Mouse (Mus musculus) midbrain, embryonic 12.5 days (tissue): ENCODE results near the gene Nanos2. TPM values are rescaled to one million over a fixed set of nuclear protein-coding genes. Genes with fewer than 3 reads are reported as not detected.

ENCODE experiments used
- ATAC-seq: fragments of 200-750 bp; cut with Nextera tagmentation; 2 replicates; pipeline ENCODE4 v1.8.0; 2017; ENCODE audit warnings: low read depth, moderate TSS enrichment, moderate library complexity; ENCODE audit not compliant: low FRiP score
- H3K27ac ChIP-seq: fragments of 300-500 bp; sonication (generic); replicated peaks from 2 replicates; pipeline ENCODE4 v1.5.1; 2016; ENCODE audit warnings: mild to moderate bottlenecking
- H3K27me3 ChIP-seq: fragments of 300-500 bp; sonication (generic); 2 replicates; pipeline ENCODE4 v1.6.1; 2016; ENCODE audit warnings: mild to moderate bottlenecking
- H3K36me3 ChIP-seq: fragments of 300-500 bp; sonication (generic); 2 replicates; pipeline ENCODE4 v1.6.1; 2016
- H3K4me1 ChIP-seq: fragments of 300-500 bp; sonication (generic); 2 replicates; pipeline ENCODE4 v1.6.1; 2016
- H3K4me2 ChIP-seq: fragments of 300-500 bp; sonication (generic); replicated peaks from 2 replicates; pipeline ENCODE4 v1.6.1; 2016; ENCODE audit warnings: mild to moderate bottlenecking, moderate library complexity
- H3K4me3 ChIP-seq: fragments of 300-500 bp; sonication (generic); 2 replicates; pipeline ENCODE4 v1.5.1; 2016; ENCODE audit warnings: mild to moderate bottlenecking
- H3K9ac ChIP-seq: fragments of 300-500 bp; sonication (generic); replicated peaks from 2 replicates; pipeline ENCODE4 v1.6.1; 2016; ENCODE audit warnings: mild to moderate bottlenecking, moderate library complexity
- H3K9me3 ChIP-seq: fragments of 300-500 bp; sonication (generic); 2 replicates; pipeline ENCODE4 v1.6.1; 2016; ENCODE audit warnings: mild to moderate bottlenecking
- WGBS: fragments of 180-500 bp; shearing (Covaris S2); methylation state at CpG from one replicate; pipeline ENCODE4 v1.1.7; 2016; 5-methylcytosine and 5-hydroxymethylcytosine counted together
- polyA plus RNA-seq: library from polyadenylated mRNA; unstranded; fragments of >200 nt; fragmentation: Nextera tagmentation; extraction: Ambion mirVana; gene quantifications from 2 replicates; pipeline ENCODE4 v1.2.1, GENCODE M21; 2016

Nanos2 gene
- polyA plus RNA-seq, 1 experiment from 2014 or later, result 0.33 TPM

DNA sequence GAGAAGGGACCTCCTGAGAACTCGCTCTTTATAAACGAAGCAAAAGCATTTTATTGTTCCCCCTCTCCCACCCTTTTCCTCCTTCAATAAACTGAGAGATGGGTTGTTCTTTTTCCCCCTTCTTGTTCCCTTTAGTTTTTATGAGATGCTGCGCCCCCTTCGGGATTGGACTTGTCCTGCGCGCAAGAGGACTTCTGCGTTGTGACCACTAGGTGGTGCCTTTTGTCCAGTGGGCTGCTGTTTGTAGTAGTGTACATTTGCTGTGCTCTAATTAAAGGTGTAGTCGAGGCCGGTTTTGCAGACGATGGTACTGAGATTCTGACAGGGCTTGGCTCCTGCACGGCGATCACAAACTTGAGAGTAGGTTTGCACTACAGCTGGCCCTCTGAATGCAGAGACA lies 19.3 kb downstream of the Nanos2 start:
- H3K9me3 ChIP-seq, result no peaks in the 10 kb centered on the region
- no peak overlapping the region for H3K27ac ChIP-seq
- peak overlapping the region; percentile 94 for H3K4me2 ChIP-seq
- no peak for ATAC-seq
- peaks cover 40% of the 10 kb centered on the region for H3K4me1 ChIP-seq
- peaks cover 24% of the 10 kb centered on the region for H3K36me3 ChIP-seq
- 0 out of 2 replicates have a peak overlapping the region, but pooled peaks have one; percentile 92 for H3K4me3 ChIP-seq
- 11% methylated on average over 12 of the region's 12 CpGs for WGBS
- H3K27me3 ChIP-seq, result no peaks in the 10 kb centered on the region
- no peak overlapping the region for H3K9ac ChIP-seq

DNA sequence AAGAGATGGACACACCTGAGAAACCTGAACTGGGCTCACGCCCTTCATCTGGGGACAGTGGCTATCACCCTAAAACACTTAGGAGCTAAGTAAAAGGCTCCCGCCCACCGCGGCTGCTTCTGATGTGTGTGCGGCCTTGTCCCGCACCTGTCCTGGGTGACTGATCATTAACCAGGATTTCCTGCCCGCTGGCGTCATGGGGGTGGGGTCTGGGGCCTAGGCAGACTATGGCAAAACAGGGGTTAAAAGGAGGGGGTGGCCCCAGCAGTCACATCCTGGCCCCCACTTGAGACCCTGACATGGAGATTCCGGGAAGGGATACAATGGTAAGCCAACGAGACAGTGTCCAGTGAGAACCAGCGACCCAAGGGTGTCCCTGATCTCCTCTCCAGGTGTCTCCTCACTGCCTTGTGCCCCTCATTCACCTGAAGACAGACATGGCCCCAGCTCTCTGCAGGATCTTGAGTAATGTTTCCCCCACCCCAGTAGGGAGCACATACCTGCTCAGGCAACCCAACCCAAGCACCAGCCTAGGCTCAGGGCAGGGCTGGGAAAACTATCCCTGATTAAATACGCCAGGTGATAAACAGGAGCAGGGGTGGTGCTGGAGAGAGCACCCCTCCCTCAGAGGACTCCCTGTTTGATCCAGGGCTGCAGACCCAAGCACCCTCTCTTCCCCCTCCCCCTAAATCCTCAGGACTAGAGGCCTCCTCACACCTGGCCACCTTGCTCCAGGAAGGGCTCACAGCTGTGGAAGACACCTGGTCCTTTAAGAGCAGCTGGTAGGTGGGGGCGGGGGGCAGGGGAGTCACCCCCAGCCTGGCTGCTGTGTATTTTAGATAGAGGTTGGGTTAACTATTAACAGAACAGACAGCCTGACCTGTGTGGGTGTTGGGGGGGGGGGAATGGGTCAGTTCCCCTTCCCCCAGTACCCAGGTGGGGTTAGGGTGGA lies 20.1 kb downstream of the Nanos2 start:
- ATAC-seq, result no peak
- Histone ChIP-seq H3K27ac (no peak overlapping the region), H3K4me1 (peaks cover 46% of the 10 kb centered on the region), H3K4me3 (no peak overlapping the region), H3K9ac (no peak overlapping the region), H3K4me2 (0 out of 2 replicates have a peak overlapping the region, but pooled peaks have one; percentile 23), H3K9me3 (no peaks in the 10 kb centered on the region), H3K36me3 (peaks cover 24% of the 10 kb centered on the region), H3K27me3 (no peaks in the 10 kb centered on the region)
- 84% methylated on average over 13 of the region's 13 CpGs for WGBS

DNA sequence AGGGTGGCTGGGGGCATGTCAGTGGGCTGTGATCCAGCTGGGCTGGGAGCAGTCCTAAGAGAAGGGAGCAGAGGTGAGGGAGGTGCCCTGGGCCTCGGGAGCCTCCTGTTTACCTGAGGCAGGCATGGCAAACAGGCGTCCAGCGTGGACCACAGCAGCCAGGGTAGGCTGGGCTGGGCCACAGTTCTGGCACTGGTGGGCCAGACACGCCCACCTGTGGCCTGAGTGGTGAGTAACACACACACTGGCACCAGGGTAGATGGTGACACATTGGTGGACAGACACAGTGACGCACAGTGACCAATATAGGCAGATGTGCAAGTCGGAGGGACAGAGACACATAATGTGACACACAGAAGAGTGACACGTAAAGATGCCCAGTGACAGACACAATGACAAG lies 23.4 kb downstream of the Nanos2 start:
- no peak for ATAC-seq
- H3K27me3 ChIP-seq, result no peaks in the 10 kb centered on the region
- 83% methylated on average over 7 of the region's 7 CpGs for WGBS
- H3K9me3 ChIP-seq, result no peaks in the 10 kb centered on the region
- H3K4me2 ChIP-seq, result no peak overlapping the region
- H3K36me3 ChIP-seq, result peaks cover 17% of the 10 kb centered on the region
- H3K9ac ChIP-seq, result no peak overlapping the region
- peaks cover 28% of the 10 kb centered on the region for H3K4me1 ChIP-seq
- no peak overlapping the region; the same call in 1 of the 2 replicates for H3K27ac ChIP-seq
- H3K4me3 ChIP-seq, result no peak overlapping the region

DNA sequence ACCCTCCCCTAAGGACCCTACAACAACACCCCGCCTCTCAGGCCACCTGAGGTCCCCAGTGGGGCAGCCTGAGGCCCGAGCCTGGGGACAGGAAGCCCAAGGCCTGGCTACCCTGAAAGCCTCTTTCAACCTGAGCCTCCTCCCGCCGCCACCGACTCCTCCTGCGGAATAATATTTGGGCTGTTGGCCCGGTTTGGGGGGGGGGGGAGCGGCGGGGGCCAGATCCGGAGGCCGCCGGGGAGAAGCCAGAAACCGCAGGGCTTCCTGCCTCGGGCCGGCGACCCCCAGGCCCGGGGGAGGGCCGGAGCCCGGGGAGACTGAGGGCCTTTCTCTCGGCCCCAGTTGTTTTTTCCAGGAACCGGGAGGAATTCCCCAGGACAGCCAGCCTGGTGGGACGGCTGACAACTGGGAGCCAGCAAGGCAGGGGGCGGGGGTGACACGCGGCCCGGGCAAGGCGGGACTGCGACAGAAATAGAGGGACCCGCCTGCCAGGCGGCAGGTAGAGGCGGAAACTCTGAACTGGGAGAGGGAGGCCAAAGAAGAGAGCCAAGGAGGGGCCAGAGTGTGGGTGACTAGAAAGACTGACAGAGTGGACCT lies 24.9 kb downstream of the Nanos2 start:
- 3% methylated on average over 31 of the region's 31 CpGs for WGBS
- H3K36me3 ChIP-seq, result peaks cover 4% of the 10 kb centered on the region; the same call in 1 of the 2 replicates
- peak overlapping the region; percentile 32 for H3K4me3 ChIP-seq
- H3K27ac ChIP-seq, result no peak overlapping the region
- ATAC-seq, result peak; percentile 47; the same call in 1 of the 2 replicates
- no peaks in the 10 kb centered on the region for H3K27me3 ChIP-seq
- peak overlapping the region; percentile 57 for H3K4me2 ChIP-seq
- H3K9me3 ChIP-seq, result no peaks in the 10 kb centered on the region
- peak overlapping the region; percentile 64 for H3K9ac ChIP-seq
- peaks cover 13% of the 10 kb centered on the region for H3K4me1 ChIP-seq

DNA sequence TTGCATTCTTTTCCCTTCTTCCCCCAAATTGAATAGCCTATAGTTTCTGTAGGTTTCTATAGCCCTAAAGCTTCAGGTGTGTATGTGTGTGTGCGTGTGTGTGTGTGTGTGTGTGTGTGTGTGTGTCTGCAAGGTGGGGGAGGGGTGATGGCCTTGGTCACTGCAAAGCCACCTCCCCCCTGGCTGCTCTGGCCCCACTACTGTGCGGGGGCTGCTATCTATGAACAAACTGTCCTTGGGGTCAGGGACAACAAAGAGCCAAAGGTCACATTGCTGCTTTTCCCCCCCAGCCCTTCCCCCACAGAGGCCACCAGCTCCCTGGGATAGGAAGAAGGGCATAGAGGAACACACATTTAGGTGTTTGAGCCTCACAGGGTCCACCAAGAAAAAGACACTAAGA lies 25.7 kb downstream of the Nanos2 start:
- Histone ChIP-seq H3K4me1 (peaks cover 9% of the 10 kb centered on the region), H3K9ac (no peak overlapping the region), H3K36me3 (no peaks in the 10 kb centered on the region), H3K4me2 (no peak overlapping the region), H3K9me3 (no peaks in the 10 kb centered on the region), H3K27ac (no peak overlapping the region), H3K27me3 (no peaks in the 10 kb centered on the region), H3K4me3 (no peak overlapping the region)
- no peak for ATAC-seq
- WGBS, result 82% methylated on average over 1 of the region's 2 CpGs

DNA sequence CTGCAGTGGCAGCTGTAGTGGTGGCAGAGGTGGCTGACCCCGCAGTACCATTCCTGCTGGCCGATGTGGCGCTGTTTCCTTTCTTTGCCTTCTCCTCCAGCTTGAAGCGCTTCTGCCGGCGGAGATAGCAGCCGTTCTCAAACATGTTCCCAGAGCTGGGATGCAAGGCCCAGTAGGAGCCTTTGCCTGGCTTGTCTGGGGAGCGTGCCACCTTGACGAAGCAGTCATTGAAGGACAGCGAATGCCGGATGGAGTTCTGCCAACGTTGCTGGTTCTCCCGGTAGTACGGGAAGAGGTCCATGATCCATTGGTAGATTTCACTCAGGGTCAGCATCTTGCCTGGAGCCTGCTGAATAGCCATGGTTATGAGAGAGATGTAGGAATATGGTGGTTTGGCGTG lies 27.3 kb downstream of the Nanos2 start:
- no peak for ATAC-seq
- no peaks in the 10 kb centered on the region for H3K27me3 ChIP-seq
- WGBS, result 62% methylated on average over 15 of the region's 15 CpGs
- H3K4me3 ChIP-seq, result no peak overlapping the region
- H3K9me3 ChIP-seq, result no peaks in the 10 kb centered on the region
- H3K4me2 ChIP-seq, result no peak overlapping the region
- no peaks in the 10 kb centered on the region for H3K36me3 ChIP-seq
- H3K4me1 ChIP-seq, result peaks cover 9% of the 10 kb centered on the region
- H3K9ac ChIP-seq, result no peak overlapping the region
- H3K27ac ChIP-seq, result no peak overlapping the region

DNA sequence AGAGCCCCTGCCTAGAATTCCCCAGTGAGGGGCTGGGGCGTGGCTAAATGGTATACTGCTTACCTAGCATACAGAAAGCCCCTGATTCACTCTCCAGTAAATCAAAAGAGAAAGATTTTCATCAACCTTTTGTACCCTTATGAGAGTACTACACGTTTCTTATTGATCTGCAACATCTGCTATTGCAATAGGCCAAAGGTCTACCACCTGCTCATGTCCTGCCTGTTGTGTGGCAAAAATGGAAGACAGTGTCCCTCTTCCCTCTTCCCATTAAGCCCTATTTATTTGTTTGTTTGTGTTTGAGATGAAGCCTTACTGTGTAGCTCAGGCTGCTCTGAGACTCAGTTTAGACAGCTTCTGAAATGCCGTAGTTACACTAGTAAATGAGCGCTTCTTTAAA lies 28.8 kb downstream of the Nanos2 start:
- Histone ChIP-seq H3K9ac (no peak overlapping the region), H3K27ac (no peak overlapping the region), H3K4me3 (no peak overlapping the region), H3K4me2 (no peak overlapping the region), H3K36me3 (no peaks in the 10 kb centered on the region), H3K9me3 (no peaks in the 10 kb centered on the region), H3K27me3 (peaks cover 12% of the 10 kb centered on the region), H3K4me1 (peaks cover 9% of the 10 kb centered on the region)
- WGBS, result 88% methylated on average over 4 of the region's 4 CpGs
- no peak for ATAC-seq

DNA sequence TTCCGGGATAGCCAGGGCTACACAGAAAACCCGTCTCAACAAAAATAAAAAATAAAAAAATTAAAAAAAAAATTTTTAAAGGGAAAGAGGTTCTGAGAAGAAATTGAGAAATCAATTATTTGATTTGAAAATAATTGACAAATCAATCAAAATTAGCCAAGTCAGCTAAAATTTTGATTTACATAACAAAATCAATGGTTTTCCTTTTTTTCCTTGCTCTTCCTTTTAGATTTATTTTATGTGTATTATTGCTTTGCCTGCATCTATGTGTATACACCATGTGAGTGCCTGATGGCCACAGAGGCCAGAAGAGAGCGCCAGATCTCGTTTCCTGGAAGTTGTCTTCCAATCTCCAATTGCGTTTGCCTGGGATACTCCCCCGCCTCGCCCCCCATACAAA lies 30.7 kb downstream of the Nanos2 start:
- 91% methylated on average over 7 of the region's 7 CpGs for WGBS
- Histone ChIP-seq H3K4me2 (no peak overlapping the region), H3K27me3 (peaks cover 31% of the 10 kb centered on the region), H3K4me1 (no peaks in the 10 kb centered on the region), H3K36me3 (no peaks in the 10 kb centered on the region), H3K27ac (no peak overlapping the region), H3K4me3 (no peak overlapping the region), H3K9me3 (no peaks in the 10 kb centered on the region), H3K9ac (no peak overlapping the region)
- no peak for ATAC-seq

DNA sequence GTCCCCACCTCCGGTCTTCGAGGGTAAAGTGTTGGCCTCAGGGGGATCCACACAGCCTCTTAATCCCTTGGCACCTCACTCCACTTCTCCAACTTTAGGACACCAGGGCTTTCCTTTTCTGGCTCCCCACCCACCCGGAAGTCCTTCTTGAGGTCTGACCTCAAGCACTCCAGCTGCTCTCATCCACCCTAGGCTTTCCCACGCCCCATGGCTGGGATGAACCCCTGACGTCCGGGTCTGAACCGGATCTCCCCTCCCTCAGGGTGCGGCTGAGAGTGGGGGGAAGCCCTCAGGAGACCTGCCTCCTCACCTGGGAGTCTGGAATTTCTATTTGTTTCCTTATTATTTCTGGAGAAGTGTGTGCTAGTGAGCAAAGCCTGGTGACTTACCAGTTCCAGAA lies 33.8 kb downstream of the Nanos2 start:
- Histone ChIP-seq H3K9me3 (no peaks in the 10 kb centered on the region), H3K36me3 (no peaks in the 10 kb centered on the region), H3K4me3 (no peak overlapping the region), H3K27ac (no peak overlapping the region), H3K27me3 (peaks cover 40% of the 10 kb centered on the region), H3K4me1 (peaks cover 14% of the 10 kb centered on the region), H3K9ac (no peak overlapping the region), H3K4me2 (no peak overlapping the region)
- WGBS, result 22% methylated on average over 8 of the region's 8 CpGs
- ATAC-seq, result no peak

DNA sequence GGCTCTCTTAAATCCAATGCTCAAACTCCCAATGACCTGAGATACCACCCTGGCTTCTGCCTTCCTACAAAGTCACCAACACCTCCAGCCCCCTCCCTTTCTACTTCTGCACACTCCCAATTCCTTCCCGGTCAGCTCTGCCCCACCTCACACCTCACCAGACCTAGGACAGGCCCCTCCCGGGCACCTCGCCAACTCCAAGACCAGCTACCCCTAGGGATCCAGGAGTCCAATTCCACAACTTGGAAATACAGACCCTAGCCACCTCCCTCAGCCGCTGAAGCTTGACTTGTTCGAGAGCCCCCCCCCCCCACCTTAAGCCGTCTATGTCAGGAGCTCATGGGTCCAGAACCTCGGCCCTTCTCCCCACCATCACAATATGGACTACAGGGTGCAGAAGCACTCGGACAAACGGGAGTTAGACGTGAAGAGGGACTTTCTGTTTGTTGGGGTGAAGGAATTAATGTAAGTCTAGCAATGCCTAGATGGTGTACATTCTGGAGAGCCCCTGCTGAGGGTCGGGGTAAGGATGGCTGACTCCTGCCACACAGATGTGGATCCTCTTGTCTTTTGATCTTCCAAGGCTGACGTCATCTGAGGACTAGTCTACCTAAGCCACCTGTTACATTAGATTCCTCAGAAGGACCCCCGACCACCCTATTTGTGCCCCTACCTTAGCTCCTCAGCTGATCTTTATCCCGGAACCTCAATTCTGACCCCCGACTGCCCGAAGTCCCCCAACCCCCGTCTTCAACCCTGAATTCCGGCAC lies 35.2 kb downstream of the Nanos2 start:
- H3K9ac ChIP-seq, result no peak overlapping the region
- H3K4me2 ChIP-seq, result no peak overlapping the region
- no peaks in the 10 kb centered on the region for H3K9me3 ChIP-seq
- 68% methylated on average over 18 of the region's 18 CpGs for WGBS
- no peak overlapping the region for H3K27ac ChIP-seq
- peaks cover 17% of the 10 kb centered on the region for H3K4me1 ChIP-seq
- peaks cover 40% of the 10 kb centered on the region for H3K27me3 ChIP-seq
- no peaks in the 10 kb centered on the region for H3K36me3 ChIP-seq
- no peak for ATAC-seq
- no peak overlapping the region for H3K4me3 ChIP-seq

DNA sequence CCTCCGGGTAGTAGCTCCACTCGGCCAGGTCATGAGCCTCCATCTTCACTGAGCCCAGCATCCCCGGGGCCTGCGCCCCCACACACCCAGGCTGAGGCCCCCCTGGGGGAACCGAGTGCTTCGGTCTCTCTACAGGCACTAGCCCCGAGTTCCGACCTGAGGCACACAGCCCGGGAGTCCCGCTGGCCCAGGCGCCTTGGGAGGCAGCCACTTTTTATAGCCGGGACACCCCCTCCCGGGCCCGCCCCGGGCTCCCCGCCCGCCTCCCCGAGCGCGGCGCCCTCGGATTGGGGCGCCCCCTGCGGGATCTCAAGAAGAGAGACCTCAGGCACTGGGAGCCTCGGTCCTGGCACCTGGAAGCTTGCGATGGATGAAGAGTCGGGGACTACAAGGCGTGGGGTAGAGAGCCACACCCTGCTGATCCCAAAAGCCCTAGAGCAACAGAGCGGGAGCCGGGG lies 36.2 kb downstream of the Nanos2 start, which contains the start of gene Foxa3:
Gene Foxa3, minus strand, starts transcription at position 182 of the 458 bp plus-strand sequence.
- Histone ChIP-seq H3K4me1 (peaks cover 17% of the 10 kb centered on the region), H3K27ac (peak within 1 kb of the TSS; percentile 56), H3K9ac (peak within 1 kb of the TSS; percentile 90), H3K27me3 (peaks cover 40% of the 10 kb centered on the region), H3K9me3 (no peaks in the 10 kb centered on the region), H3K36me3 (no peaks in the 10 kb centered on the region), H3K4me3 (peak within 1 kb of the TSS; percentile 96), H3K4me2 (peak within 1 kb of the TSS; percentile 86)
- peak; percentile 27 for ATAC-seq
- 7% methylated on average over 30 of the region's 30 CpGs for WGBS
